Mouse (Mus musculus): ENCODE results near the gene Blmh. TPM values are rescaled to one million over a fixed set of nuclear protein-coding genes. Genes with fewer than 3 reads are reported as not detected.

The Blmh gene
- polyA plus RNA-seq, 1 experiment from 2014 or later, result 168 TPM

DNA sequence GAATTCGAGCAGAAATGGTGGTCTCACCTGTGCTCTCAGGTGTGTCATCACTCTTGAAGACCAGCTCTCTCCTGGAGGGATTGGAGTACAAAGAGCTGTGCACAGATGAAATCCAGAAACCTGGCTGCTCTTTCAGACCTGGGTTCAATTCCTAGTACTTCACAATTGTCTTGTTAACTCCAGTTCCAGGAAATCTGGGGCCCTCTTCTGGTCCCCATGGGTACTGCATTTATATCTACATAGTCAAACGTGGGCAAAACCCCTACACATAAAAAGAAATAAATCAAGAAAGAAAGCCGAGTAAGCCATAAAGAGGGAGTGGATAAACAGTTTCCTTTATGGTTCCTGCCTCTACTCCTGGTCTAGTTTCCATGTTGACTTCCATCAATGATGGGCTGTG lies 8.6 kb downstream of the Blmh start:
- Histone ChIP-seq H3K9ac (no peak overlapping the region), H3K4me3 (no peak overlapping the region), H3K27me3 (no peaks in the 10 kb centered on the region), H3K9me3 (replicated peaks) (0 out of 2 replicates have a peak, but pooled peaks cover 4% of the 10 kb centered on the region), H3K4me2 (replicated peaks) (no peak overlapping the region), H3K27ac (no peak overlapping the region), H3K36me3 (no peaks in the 10 kb centered on the region), H3K4me1 (no peaks in the 10 kb centered on the region)
- no peak for ATAC-seq (ENCODE audit: low FRiP score)
- WGBS, result 76% methylated on average over 3 of the region's 3 CpGs

- H3K36me3 ChIP-seq, result no peaks in the 10 kb centered on the region
- H3K27me3 ChIP-seq, result no peaks in the 10 kb centered on the region
- H3K4me3 ChIP-seq, result no peak overlapping the region
- 77% methylated on average over 5 of the region's 5 CpGs for WGBS
- no peak overlapping the region for H3K9ac ChIP-seq
- no peak overlapping the region for H3K27ac ChIP-seq
- H3K4me2 ChIP-seq (replicated peaks), result no peak overlapping the region
- no peaks in the 10 kb centered on the region for H3K4me1 ChIP-seq
- no peak for ATAC-seq (ENCODE audit: low FRiP score)
- no peaks in the 10 kb centered on the region for H3K9me3 ChIP-seq (replicated peaks)
These were observed 12.0 kb downstream of the Blmh start for GRCm38 (mm10) chr11:76936578-76936977.

DNA sequence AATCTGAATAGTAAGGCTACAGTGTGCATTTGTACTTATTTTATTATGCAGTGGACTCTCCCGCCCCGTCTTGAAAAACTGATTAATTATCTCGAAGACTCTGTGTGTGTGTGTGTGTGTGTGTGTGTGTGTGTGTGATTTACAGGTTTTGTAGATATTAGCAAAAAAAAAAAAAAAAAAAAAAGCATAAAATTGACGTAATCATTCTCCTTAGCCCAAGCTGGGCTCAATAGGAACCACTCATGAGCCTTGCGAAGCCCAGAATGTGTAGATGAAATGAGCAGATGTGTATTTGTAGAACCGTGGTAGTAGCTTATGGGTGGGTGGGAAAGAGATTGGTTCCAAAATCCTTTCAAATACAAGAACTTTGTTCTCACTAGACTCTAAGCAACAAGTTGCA lies 20.2 kb downstream of the Blmh start:
- 74% methylated on average over 6 of the region's 6 CpGs for WGBS
- Histone ChIP-seq H3K4me1 (peaks cover 10% of the 10 kb centered on the region), H3K27me3 (no peaks in the 10 kb centered on the region), H3K4me2 (replicated peaks) (peak overlapping the region; percentile 86), H3K27ac (no peak overlapping the region), H3K9ac (no peak overlapping the region; the same call in 1 of the 2 replicates), H3K4me3 (peak overlapping the region; percentile 83), H3K36me3 (no peaks in the 10 kb centered on the region), H3K9me3 (replicated peaks) (no peaks in the 10 kb centered on the region)
- no peak for ATAC-seq (ENCODE audit: low FRiP score)

DNA sequence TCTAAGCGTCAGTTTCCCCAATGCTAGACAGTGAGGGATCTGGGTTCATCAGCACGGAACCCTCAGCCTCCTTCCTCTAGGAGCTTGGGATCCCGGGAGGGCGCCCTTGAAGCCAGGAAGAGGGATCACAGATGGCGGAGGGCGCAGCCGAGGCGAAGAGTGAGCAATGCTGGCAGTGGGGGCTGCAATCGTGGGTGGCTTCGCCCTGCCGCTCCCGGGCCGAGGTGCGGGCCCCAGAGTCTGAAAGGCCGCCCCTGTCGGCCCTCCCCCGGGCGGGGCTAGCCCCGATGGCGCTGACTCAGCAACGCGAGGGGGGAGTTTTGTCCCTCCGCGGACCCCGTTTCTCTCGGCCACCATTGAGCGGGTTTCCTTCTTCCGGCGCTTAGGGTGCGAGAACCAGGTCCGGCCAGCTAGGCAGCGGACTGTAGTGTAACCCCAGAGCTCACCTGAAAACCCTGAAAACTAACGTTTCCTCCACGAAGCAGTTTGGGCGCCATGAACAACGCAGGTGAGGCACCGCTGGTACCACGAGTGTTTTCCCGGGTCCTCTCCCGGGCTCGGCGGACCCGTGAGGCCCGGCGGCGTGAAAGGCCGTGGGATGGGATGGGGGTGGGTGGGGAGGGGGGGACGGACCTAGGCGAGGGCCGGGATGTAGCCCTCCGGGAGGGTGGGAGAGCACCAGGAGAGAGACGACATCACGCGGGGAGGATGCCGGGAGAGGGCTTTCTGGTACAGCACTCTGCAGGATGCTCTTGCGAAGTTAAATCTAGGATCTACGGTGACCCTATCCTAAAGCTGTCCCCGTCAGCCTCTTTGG lies 21.0 kb downstream of the Blmh start:
- H3K36me3 ChIP-seq, result 0 out of 2 replicates have a peak, but pooled peaks cover 3% of the 10 kb centered on the region
- ATAC-seq (ENCODE audit: low FRiP score), result peak; percentile 89
- no peaks in the 10 kb centered on the region for H3K9me3 ChIP-seq (replicated peaks)
- WGBS, result under 1% methylated on average over 57 of the region's 58 CpGs
- peak overlapping the region; percentile 86 for H3K4me2 ChIP-seq (replicated peaks)
- H3K9ac ChIP-seq, result peak overlapping the region; percentile 89
- no peaks in the 10 kb centered on the region for H3K27me3 ChIP-seq
- H3K27ac ChIP-seq, result peak overlapping the region; percentile 72
- peaks cover 10% of the 10 kb centered on the region for H3K4me1 ChIP-seq
- peak overlapping the region; percentile 83 for H3K4me3 ChIP-seq

DNA sequence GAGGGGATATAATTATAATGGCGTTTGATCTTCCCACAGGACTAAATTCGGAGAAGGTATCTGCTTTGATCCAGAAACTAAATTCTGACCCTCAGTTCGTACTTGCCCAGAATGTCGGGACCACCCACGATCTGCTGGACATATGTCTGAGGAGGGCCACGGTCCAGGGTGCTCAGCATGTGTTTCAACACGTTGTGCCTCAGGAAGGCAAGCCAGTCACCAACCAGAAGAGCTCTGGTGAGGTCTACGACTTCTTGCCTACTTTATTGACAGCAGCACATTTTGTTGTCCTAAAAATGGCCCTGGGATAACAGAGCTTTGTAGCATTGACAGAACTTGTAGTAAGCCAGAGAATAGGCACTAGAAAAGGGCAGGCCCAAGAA lies 21.6 kb downstream of the Blmh start:
- Histone ChIP-seq H3K4me3 (peak overlapping the region; percentile 83), H3K9me3 (replicated peaks) (no peaks in the 10 kb centered on the region), H3K4me2 (replicated peaks) (peak overlapping the region; percentile 86), H3K9ac (peak overlapping the region; percentile 89), H3K27ac (no peak overlapping the region), H3K4me1 (peaks cover 10% of the 10 kb centered on the region), H3K27me3 (no peaks in the 10 kb centered on the region), H3K36me3 (peaks cover 7% of the 10 kb centered on the region)
- 6% methylated on average over 8 of the region's 8 CpGs for WGBS
- ATAC-seq (ENCODE audit: low FRiP score), result 0 out of 2 replicates have a peak, but pooled peaks have one; percentile 4

GRCm38 (mm10) chr11:76953536-76953935 lies 28.9 kb downstream of the Blmh start:
- Histone ChIP-seq H3K9ac (no peak overlapping the region), H3K27ac (no peak overlapping the region), H3K36me3 (peaks cover 70% of the 10 kb centered on the region), H3K4me2 (replicated peaks) (no peak overlapping the region), H3K4me3 (no peak overlapping the region), H3K4me1 (no peaks in the 10 kb centered on the region), H3K27me3 (no peaks in the 10 kb centered on the region), H3K9me3 (replicated peaks) (no peaks in the 10 kb centered on the region)
- WGBS, result 98% methylated on average over 2 of the region's 2 CpGs
- no peak for ATAC-seq (ENCODE audit: low FRiP score)

- Histone ChIP-seq H3K4me2 (replicated peaks) (no peak overlapping the region), H3K9me3 (replicated peaks) (no peaks in the 10 kb centered on the region), H3K9ac (no peak overlapping the region), H3K4me3 (no peak overlapping the region), H3K27ac (no peak overlapping the region), H3K36me3 (peaks cover 79% of the 10 kb centered on the region), H3K27me3 (no peaks in the 10 kb centered on the region), H3K4me1 (no peaks in the 10 kb centered on the region)
- no peak for ATAC-seq (ENCODE audit: low FRiP score)
- 96% methylated on average over 3 of the region's 3 CpGs for WGBS
These were observed 41.1 kb downstream of the Blmh start for GRCm38 (mm10) chr11:76965703-76966102.

GRCm38 (mm10) chr11:76970328-76970727 lies 45.7 kb downstream of the Blmh start:
- H3K4me3 ChIP-seq, result no peak overlapping the region
- H3K4me2 ChIP-seq (replicated peaks), result no peak overlapping the region
- no peak overlapping the region for H3K27ac ChIP-seq
- H3K27me3 ChIP-seq, result no peaks in the 10 kb centered on the region
- no peaks in the 10 kb centered on the region for H3K4me1 ChIP-seq
- 98% methylated on average over 2 of the region's 2 CpGs for WGBS
- no peaks in the 10 kb centered on the region for H3K9me3 ChIP-seq (replicated peaks)
- H3K9ac ChIP-seq, result no peak overlapping the region
- H3K36me3 ChIP-seq, result peaks cover 85% of the 10 kb centered on the region
- ATAC-seq (ENCODE audit: low FRiP score), result no peak

DNA sequence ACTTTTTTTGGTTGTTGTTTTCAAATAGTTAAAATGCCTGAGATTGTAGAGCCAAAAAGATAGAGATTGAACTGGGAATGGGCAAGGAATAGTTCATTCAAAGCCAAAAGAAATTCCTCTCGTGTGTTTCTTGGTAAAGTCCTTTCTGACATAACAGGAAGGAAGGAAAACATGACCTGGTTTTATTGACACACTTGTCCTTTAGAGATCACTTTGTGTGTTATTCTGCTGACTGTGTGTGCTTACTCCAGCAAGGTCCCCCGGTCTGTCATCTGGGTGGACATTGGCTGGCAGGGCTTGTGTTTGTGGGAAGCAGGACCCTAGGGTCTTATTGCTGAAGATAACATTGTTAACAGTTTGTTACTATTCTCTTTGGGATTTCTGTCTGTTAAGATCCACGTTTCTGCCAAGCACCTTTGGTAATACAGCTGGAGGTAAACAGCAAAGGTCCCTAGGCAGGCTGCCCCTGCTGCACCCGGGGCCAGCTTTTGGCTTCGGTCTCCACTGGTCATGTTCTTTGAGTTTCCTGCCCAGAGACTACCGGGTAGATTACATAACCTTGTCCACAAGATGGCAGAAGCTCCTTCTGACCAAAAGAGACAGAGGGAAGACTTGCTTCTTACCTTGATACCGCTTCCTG lies 50.2 kb downstream of the Blmh start:
- no peak for ATAC-seq (ENCODE audit: low FRiP score)
- Histone ChIP-seq H3K9ac (no peak overlapping the region), H3K4me2 (replicated peaks) (no peak overlapping the region), H3K27me3 (no peaks in the 10 kb centered on the region), H3K9me3 (replicated peaks) (no peaks in the 10 kb centered on the region), H3K27ac (no peak overlapping the region), H3K4me1 (no peaks in the 10 kb centered on the region), H3K4me3 (no peak overlapping the region), H3K36me3 (peaks cover 81% of the 10 kb centered on the region)
- WGBS, result 90% methylated on average over 7 of the region's 7 CpGs

DNA sequence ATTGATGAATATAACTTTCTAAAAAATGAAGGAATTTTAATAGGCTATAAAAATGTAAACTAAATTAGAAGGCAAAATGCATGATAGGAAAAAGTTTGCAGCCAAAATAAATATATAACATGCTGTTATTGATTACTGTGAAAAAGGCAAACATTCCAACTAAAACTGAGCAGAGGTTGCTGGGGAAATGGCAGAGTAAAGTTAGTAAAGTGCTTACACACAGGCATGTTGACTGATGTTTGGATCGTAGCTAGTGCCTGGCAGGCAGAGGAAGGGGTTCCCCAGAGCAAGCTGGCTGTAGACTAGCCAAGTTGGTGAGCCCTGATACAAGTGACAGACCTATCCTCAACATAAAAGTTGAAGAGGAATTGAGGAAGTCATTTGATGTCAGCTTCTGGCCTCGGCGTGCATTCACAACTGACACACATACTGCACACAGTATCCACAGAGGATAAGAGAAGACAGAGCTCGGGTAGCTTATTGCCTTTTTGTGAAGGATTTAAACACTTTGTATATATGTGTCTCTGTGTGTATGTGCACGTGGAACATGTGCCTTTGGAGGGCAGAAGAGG lies 57.0 kb downstream of the Blmh start:
- 88% methylated on average over 5 of the region's 5 CpGs for WGBS
- peaks cover 61% of the 10 kb centered on the region for H3K36me3 ChIP-seq
- H3K27ac ChIP-seq, result no peak overlapping the region
- H3K4me3 ChIP-seq, result no peak overlapping the region
- H3K9me3 ChIP-seq (replicated peaks), result no peaks in the 10 kb centered on the region
- H3K4me1 ChIP-seq, result no peaks in the 10 kb centered on the region
- H3K27me3 ChIP-seq, result no peaks in the 10 kb centered on the region
- H3K9ac ChIP-seq, result no peak overlapping the region
- H3K4me2 ChIP-seq (replicated peaks), result no peak overlapping the region
- ATAC-seq (ENCODE audit: low FRiP score), result no peak

- Histone ChIP-seq H3K9ac (no peak overlapping the region), H3K36me3 (peaks cover 67% of the 10 kb centered on the region), H3K4me3 (no peak overlapping the region), H3K4me2 (replicated peaks) (no peak overlapping the region), H3K27me3 (no peaks in the 10 kb centered on the region), H3K9me3 (replicated peaks) (no peaks in the 10 kb centered on the region), H3K27ac (no peak overlapping the region), H3K4me1 (no peaks in the 10 kb centered on the region)
- 82% methylated on average over 4 of the region's 4 CpGs for WGBS
- ATAC-seq (ENCODE audit: low FRiP score), result no peak
These were observed 57.8 kb downstream of the Blmh start for GRCm38 (mm10) chr11:76982415-76982814.

- Histone ChIP-seq H3K4me1 (no peaks in the 10 kb centered on the region), H3K27ac (no peak overlapping the region), H3K36me3 (peaks cover 66% of the 10 kb centered on the region), H3K4me3 (no peak overlapping the region), H3K4me2 (replicated peaks) (no peak overlapping the region), H3K9me3 (replicated peaks) (no peaks in the 10 kb centered on the region), H3K9ac (no peak overlapping the region), H3K27me3 (no peaks in the 10 kb centered on the region)
- no peak for ATAC-seq (ENCODE audit: low FRiP score)
- 85% methylated on average over 5 of the region's 5 CpGs for WGBS
These were observed 59.0 kb downstream of the Blmh start for GRCm38 (mm10) chr11:76983641-76984040.

All from hindbrain, embryonic 12.5 days (tissue).